Mouse (Mus musculus) forebrain, postnatal 0 days (tissue): ENCODE measurements around the gene Cblb. TPM values are rescaled to one million over a fixed set of nuclear protein-coding genes. Genes with fewer than 3 reads are reported as not detected.
A peak's percentile ranks its signal among the peaks of the same experiment; 100 is the strongest.

Experiments used
- ATAC-seq: fragments of 200-750 bp; cut with Nextera tagmentation; 2 replicates; pipeline ENCODE4 v1.8.0; 2017; ENCODE audit warnings: mild to moderate bottlenecking, moderate library complexity
- DNase-seq: peaks from one replicate; pipeline ENCODE4 v3.0.0-alpha.2; 2015
- H3K27ac ChIP-seq: fragments of 300-500 bp; sonication (generic); 2 replicates; pipeline ENCODE4 v1.5.1; 2014; ENCODE audit warnings: low read depth, mild to moderate bottlenecking, antibody characterized with exemption, low read length, moderate library complexity, mixed read lengths
- H3K27me3 ChIP-seq: fragments of 300-500 bp; sonication (generic); 2 replicates; pipeline ENCODE4 v1.6.1; 2014; ENCODE audit warnings: mild to moderate bottlenecking, low read length, mixed read lengths; ENCODE audit not compliant: insufficient read depth
- H3K36me3 ChIP-seq: fragments of 300-500 bp; sonication (generic); 2 replicates; pipeline ENCODE4 v1.6.1; 2014; ENCODE audit warnings: mild to moderate bottlenecking, moderate library complexity; ENCODE audit not compliant: insufficient read depth
- H3K4me1 ChIP-seq: fragments of 300-500 bp; sonication (generic); 2 replicates; pipeline ENCODE4 v1.6.1; 2014; ENCODE audit warnings: antibody characterized with exemption; ENCODE audit not compliant: insufficient read depth
- H3K4me2 ChIP-seq: fragments of 300-500 bp; sonication (generic); 2 replicates; pipeline ENCODE4 v1.6.1; 2014; ENCODE audit warnings: low read depth, mild to moderate bottlenecking, moderate library complexity
- H3K4me3 ChIP-seq: fragments of 300-500 bp; sonication (generic); 2 replicates; pipeline ENCODE4 v1.5.1; 2014; ENCODE audit warnings: low read depth, low read length, mixed read lengths
- H3K9ac ChIP-seq: fragments of 300-500 bp; sonication (generic); 2 replicates; pipeline ENCODE4 v1.6.1; 2014; ENCODE audit warnings: mild to moderate bottlenecking
- H3K9me3 ChIP-seq: fragments of 300-500 bp; sonication (generic); 2 replicates; pipeline ENCODE4 v1.6.1; 2016; ENCODE audit warnings: low read length
- CTCF ChIP-seq: sonication (generic); IDR thresholded peaks from 2 replicates; pipeline ENCODE4 v1.5.1; 2016; ENCODE audit warnings: antibody characterized with exemption, control low read depth, low read depth
- WGBS: fragments of 180-500 bp; shearing (Covaris S2); extraction: QIAGEN DNeasy Blood & Tissue Kit; methylation state at CpG from one replicate; pipeline ENCODE4 v1.1.7; 2014; 5-methylcytosine and 5-hydroxymethylcytosine counted together
- polyA plus RNA-seq: library from polyadenylated mRNA; unstranded; fragments of >200 nt; fragmentation: Nextera tagmentation; extraction: Ambion mirVana; gene quantifications from 2 replicates; pipeline ENCODE4 v1.2.1, GENCODE M21; 2015
- total RNA-seq: library from RNA; depleted of rRNA; stranded (reverse); fragments of >200 nt; gene quantifications from 2 replicates; pipeline ENCODE4 v1.2.3, GENCODE M21; 2014

Cblb gene
- total and polyA plus RNA-seq, 2 experiments from 2014 or later = 6.5 to 14.5 TPM

DNA sequence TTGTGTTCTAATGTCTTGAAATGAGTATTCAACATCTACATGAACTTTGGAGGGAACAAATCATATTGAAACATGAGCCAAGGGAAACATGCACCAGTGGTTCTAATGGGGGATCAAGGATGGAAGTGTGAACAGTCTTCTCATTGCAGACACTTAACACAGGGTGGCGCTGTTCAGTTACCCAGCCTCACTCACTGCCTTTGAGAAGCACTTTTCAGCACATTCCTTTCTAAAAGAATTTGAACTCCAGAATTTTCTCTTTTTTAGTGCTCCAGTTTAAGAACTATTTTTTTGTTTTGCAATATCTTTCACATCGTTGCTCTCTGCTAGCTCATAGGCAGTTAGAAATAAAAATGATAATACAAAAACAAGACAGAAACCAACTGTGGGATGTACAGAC, 188.0 kb downstream of the Cblb start:
- Histone ChIP-seq H3K9me3 (no peaks in the 10 kb centered on the region), H3K4me3 (no peak overlapping the region), H3K27ac (no peak overlapping the region), H3K4me1 (no peaks in the 10 kb centered on the region), H3K4me2 (no peak overlapping the region), H3K9ac (no peak overlapping the region), H3K27me3 (no peaks in the 10 kb centered on the region), H3K36me3 (no peaks in the 10 kb centered on the region)
- ATAC-seq = no peak
- peak; percentile 54 for TF ChIP-seq CTCF
- peak; percentile 18 for DNase-seq
- 16% methylated on average over 2 of the region's 2 CpGs for WGBS

DNA sequence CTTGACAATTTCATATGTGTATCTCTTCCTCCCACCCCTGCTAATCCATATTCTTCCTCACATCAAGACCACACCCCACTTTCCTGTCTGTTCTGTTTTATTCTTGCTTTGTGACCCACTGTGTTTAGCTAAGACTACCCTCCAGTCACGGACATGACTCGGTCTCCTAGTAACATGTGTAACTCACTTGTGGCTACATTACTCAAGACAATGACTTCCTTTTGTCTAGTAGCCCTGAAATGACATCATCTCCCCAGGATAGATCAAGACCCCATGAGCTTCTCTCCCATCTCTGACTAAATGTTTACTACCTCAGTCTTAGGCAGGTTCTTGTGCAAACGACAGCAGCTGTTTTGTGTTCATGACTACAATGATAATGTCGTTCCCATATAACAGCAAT, 191.9 kb downstream of the Cblb start:
- no peaks in the 10 kb centered on the region for H3K9me3 ChIP-seq

DNA sequence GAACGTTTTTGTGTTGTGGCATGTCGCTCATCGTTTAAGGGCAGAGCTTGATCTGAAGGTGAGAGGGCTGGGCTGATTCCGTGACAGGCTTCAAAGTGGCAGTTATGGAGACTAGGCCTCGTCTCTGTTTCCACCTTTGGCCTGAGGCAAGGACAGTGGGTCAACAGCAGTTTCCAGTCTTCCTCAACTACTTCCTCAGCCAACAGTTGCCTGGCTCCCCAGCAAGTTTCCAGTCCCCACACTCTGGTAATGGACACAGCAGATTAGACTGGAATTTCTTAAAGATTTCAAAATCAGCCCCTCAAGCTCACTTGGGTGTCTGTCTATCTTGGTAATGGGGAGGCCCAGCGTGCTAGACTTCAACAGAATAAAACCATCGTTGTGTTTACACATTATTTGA, 198.4 kb downstream of the Cblb start:
- no peaks in the 10 kb centered on the region for H3K27me3 ChIP-seq
- H3K9ac ChIP-seq = no peak overlapping the region
- whole genome bisulfite sequencing = 65% methylated on average over 7 of the region's 7 CpGs
- DNase-seq (no peak), ATAC-seq (no peak)
- no peaks in the 10 kb centered on the region for H3K36me3 ChIP-seq
- no peaks in the 10 kb centered on the region for H3K9me3 ChIP-seq
- no peak overlapping the region for H3K4me2 ChIP-seq
- no peak overlapping the region for H3K27ac ChIP-seq
- no peak for TF ChIP-seq CTCF
- H3K4me3 ChIP-seq = no peak overlapping the region
- H3K4me1 ChIP-seq = no peaks in the 10 kb centered on the region

More for the DNA sequence above, 191.9 kb downstream of the Cblb start:
- H3K36me3 ChIP-seq = no peaks in the 10 kb centered on the region
- 89% methylated on average over 4 of the region's 4 CpGs for WGBS
- no peak overlapping the region for H3K4me3 ChIP-seq
- H3K27ac ChIP-seq = no peak overlapping the region
- H3K4me1 ChIP-seq = no peaks in the 10 kb centered on the region
- TF ChIP-seq CTCF = no peak
- H3K4me2 ChIP-seq = no peak overlapping the region
- DNase-seq = no peak
- ATAC-seq = no peak
- no peak overlapping the region for H3K9ac ChIP-seq
- H3K27me3 ChIP-seq = no peaks in the 10 kb centered on the region

DNA sequence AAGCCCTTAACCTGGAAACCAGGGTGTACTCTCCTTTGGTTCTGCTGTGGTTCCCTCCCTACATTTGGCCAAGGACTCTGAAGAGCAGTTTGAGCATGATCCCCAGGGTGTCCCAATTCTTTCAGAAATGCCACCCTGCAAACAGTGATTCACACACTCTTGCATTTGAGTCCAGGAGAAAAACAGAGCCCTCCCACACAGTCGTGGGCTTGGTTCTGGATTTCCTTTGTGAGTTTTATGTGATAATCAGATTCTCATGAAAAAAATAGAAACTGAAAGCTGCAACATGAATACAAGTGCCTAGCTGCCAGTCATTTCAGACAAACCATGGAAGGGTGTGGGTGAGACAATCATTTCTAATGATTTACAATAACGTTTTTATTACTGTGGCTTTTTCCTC, 198.9 kb downstream of the Cblb start:
- H3K9ac ChIP-seq = no peak overlapping the region
- H3K36me3 ChIP-seq = no peaks in the 10 kb centered on the region
- no peak overlapping the region for H3K4me2 ChIP-seq
- H3K9me3 ChIP-seq = no peaks in the 10 kb centered on the region
- H3K4me1 ChIP-seq = no peaks in the 10 kb centered on the region
- H3K4me3 ChIP-seq = no peak overlapping the region
- ATAC-seq (no peak), DNase-seq (no peak)
- TF ChIP-seq CTCF = no peak
- 55% methylated on average over 2 of the region's 2 CpGs for WGBS
- H3K27ac ChIP-seq = no peak overlapping the region
- H3K27me3 ChIP-seq = no peaks in the 10 kb centered on the region

DNA sequence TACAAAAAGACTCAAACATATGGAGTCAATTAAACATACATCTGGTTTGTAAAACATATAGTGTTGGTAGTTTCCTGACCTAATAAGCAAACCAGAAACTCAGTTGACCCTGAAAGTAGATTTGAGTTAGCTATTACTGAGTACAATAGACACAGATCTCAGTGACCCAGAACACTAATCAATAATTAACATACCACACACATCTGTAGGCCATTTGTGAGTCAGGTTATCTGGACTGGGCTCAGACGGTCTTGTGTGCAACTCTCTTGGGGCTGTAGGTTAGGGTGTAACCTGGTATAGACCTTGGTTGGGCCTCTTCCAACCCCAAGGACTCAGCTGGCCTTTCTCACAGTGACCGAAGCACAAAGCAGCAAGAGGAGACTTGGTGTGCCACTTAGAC, 211.1 kb downstream of the Cblb start:
- no peak overlapping the region for H3K4me2 ChIP-seq
- no peaks in the 10 kb centered on the region for H3K27me3 ChIP-seq
- no peaks in the 10 kb centered on the region for H3K36me3 ChIP-seq
- H3K9me3 ChIP-seq = no peaks in the 10 kb centered on the region
- no peak overlapping the region for H3K9ac ChIP-seq
- TF ChIP-seq CTCF = no peak
- DNase-seq (no peak), ATAC-seq (no peak)
- H3K27ac ChIP-seq = no peak overlapping the region
- H3K4me1 ChIP-seq = no peaks in the 10 kb centered on the region
- no peak overlapping the region for H3K4me3 ChIP-seq
- 92% methylated on average over 2 of the region's 2 CpGs for WGBS

DNA sequence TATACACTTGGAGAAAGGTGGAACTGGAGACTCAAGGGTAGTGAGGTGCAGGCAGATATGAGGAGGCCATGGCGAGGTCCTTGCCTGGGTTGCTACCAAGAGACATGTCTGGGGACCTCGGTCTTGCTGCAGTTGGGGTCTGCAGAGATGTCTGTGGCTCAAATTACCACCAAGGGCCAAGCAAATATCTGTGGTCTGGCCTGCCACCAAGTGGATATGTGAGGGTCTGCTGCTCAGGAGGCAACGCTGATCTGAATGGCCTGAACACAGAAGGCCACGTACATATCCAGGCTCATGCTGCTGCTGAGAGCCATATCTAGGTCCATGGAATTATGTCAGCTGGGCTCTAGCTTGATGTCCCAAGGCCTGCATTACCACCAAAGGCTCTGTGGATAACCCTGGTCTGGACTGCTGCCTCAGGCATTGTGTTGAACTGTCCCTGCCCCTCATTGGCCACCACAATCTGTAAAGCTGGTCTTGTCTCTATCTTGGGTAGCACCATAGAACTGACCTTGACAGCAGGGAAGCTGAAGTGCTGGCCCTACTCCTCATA, 212.5 kb downstream of the Cblb start:
- DNase-seq = no peak
- H3K4me3 ChIP-seq = no peak overlapping the region
- no peak overlapping the region for H3K27ac ChIP-seq
- ATAC-seq = no peak
- TF ChIP-seq CTCF = peak; percentile 32
- no peak overlapping the region for H3K9ac ChIP-seq
- no peaks in the 10 kb centered on the region for H3K36me3 ChIP-seq
- 93% methylated on average over 4 of the region's 4 CpGs for WGBS
- no peaks in the 10 kb centered on the region for H3K9me3 ChIP-seq
- H3K4me1 ChIP-seq = no peaks in the 10 kb centered on the region
- H3K4me2 ChIP-seq = no peak overlapping the region
- no peaks in the 10 kb centered on the region for H3K27me3 ChIP-seq

DNA sequence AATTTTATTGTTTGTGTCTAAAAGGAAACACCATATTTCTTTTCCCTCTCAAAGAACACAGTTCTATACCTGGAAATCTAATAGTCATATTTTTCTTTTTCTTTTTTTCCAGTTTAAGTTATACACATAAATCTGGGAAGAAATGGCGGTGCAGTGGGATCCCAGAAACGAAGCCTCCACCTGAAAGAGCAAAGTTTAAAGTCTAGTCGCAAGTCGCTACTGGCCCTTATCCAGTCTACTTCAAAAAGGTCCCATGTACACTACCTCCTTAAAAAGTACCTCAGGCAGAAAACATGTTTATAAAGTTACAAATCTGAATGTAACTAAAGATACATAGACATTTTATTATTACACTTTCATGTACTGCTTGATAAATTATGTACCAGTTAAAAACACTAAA, 219.2 kb downstream of the Cblb start:
- no peak overlapping the region for H3K9ac ChIP-seq
- no peak overlapping the region for H3K4me3 ChIP-seq
- DNase-seq (no peak), ATAC-seq (no peak)
- no peaks in the 10 kb centered on the region for H3K9me3 ChIP-seq
- no peak for TF ChIP-seq CTCF
- no peaks in the 10 kb centered on the region for H3K27me3 ChIP-seq
- H3K27ac ChIP-seq = no peak overlapping the region
- WGBS = 94% methylated on average over 4 of the region's 4 CpGs
- no peaks in the 10 kb centered on the region for H3K36me3 ChIP-seq
- H3K4me1 ChIP-seq = no peaks in the 10 kb centered on the region
- no peak overlapping the region for H3K4me2 ChIP-seq
